Mouse (Mus musculus) myocyte (in vitro differentiated cells): ENCODE data around the gene Trip4.

ENCODE experiments used
- CEBPB ChIP-seq: IDR thresholded peaks from 2 replicates; pipeline ENCODE4 v1.6.1; 2011; ENCODE audit warnings: mild to moderate bottlenecking, moderate library complexity; ENCODE audit not compliant: poor library complexity, insufficient read depth, severe bottlenecking
- E2F4 ChIP-seq: IDR thresholded peaks from one replicate; pipeline ENCODE4 v1.6.1; 2011; ENCODE audit warnings: mild to moderate bottlenecking, control low read depth, moderate library complexity; ENCODE audit not compliant: insufficient read depth
- POLR2A ChIP-seq: IDR thresholded peaks from one replicate; pipeline ENCODE4 v1.6.1; 2011; ENCODE audit warnings: low read depth, mild to moderate bottlenecking, control low read depth, moderate library complexity; ENCODE audit not compliant: insufficient read length
- TCF12 ChIP-seq: IDR thresholded peaks from one replicate; pipeline ENCODE4 v1.6.1; 2011; ENCODE audit warnings: mild to moderate bottlenecking, control low read depth; ENCODE audit not compliant: poor library complexity, insufficient read depth, severe bottlenecking
- USF1 ChIP-seq: IDR thresholded peaks from one replicate; pipeline ENCODE4 v1.6.1; 2011; ENCODE audit warnings: low read depth, mild to moderate bottlenecking, control low read depth, moderate library complexity

DNA sequence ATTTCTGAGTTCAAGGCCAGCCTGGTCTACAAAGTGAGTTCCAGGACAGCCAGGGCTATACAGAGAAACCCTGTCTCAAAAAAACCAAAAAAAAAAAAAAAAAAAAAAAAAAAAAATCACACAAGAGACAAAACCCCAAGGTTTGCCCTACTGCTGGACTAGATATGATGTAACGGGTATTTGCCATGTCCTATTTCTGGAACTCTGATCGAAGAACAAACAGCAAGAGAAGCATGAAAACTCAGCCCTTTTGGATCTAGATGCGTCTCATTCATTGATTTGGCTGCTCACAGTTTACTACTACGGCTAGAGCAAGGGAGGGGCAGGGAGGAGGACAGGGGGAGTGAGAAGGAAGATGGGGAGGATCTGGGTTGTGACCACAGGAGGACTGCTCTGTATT, 86.6 kb downstream of the Trip4 start:
- no peak for TF ChIP-seq USF1
- no peak for TF ChIP-seq E2F4
- TF ChIP-seq TCF12 = no peak
- TF ChIP-seq POLR2A = no peak
- TF ChIP-seq CEBPB = no peak
